Mouse (Mus musculus) spleen, adult 2 months (tissue): ENCODE measurements around the gene Ctsf. TPM values are rescaled to one million over a fixed set of nuclear protein-coding genes. Genes with fewer than 3 reads are reported as not detected.

Experiments
- DNase-seq, 2 experiments: peaks; one replicate each; pipeline versions ENCODE4 v3.0.0 to v3.0.0-alpha.2; 2012 to 2021; ENCODE audit warnings: low spot score in 2 of 2, low read depth in 1 of 2
- H3K27ac ChIP-seq: fragments of 200-500 bp; 2 replicates; pipeline ENCODE4 v1.5.1; 2012; ENCODE audit warnings: low read length, inconsistent platforms; ENCODE audit not compliant: insufficient read depth
- H3K27me3 ChIP-seq: fragments of 200-500 bp; 2 replicates; pipeline ENCODE4 v1.6.1; 2012; ENCODE audit warnings: mild to moderate bottlenecking, moderate library complexity, low read length, inconsistent platforms; ENCODE audit not compliant: control insufficient read depth, insufficient read depth
- H3K36me3 ChIP-seq: fragments of 200-500 bp; 2 replicates; pipeline ENCODE4 v1.6.1; 2012; ENCODE audit warnings: mild to moderate bottlenecking, low read length, inconsistent platforms; ENCODE audit not compliant: control insufficient read depth, insufficient read depth
- H3K4me1 ChIP-seq: fragments of 200-500 bp; 2 replicates; pipeline ENCODE4 v1.6.1; 2011; ENCODE audit warnings: inconsistent platforms; ENCODE audit not compliant: control insufficient read depth, insufficient read depth, insufficient read length
- H3K4me3 ChIP-seq: fragments of 200-500 bp; 2 replicates; pipeline ENCODE4 v1.5.1; 2011; ENCODE audit warnings: mild to moderate bottlenecking, inconsistent platforms; ENCODE audit not compliant: insufficient read depth, insufficient read length; ENCODE audit errors: extremely low read depth
- CTCF ChIP-seq: fragments of 200-500 bp; IDR thresholded peaks from 2 replicates; pipeline ENCODE4 v1.5.1; 2011; ENCODE audit warnings: mild to moderate bottlenecking, inconsistent platforms; ENCODE audit not compliant: insufficient read depth, insufficient read length, insufficient replicate concordance; ENCODE audit errors: extremely low read depth
- POLR2A ChIP-seq: fragments of 200-500 bp; IDR thresholded peaks from 2 replicates; pipeline ENCODE4 v1.6.1; 2011; ENCODE audit warnings: low read depth, low read length, inconsistent platforms
- WGBS: fragments of 180-500 bp; shearing (Covaris S2); methylation state at CpG from one replicate; pipeline ENCODE4 v1.1.7; 2018; 5-methylcytosine and 5-hydroxymethylcytosine counted together
- polyA plus RNA-seq: library from polyadenylated mRNA; depleted of rRNA; stranded (reverse); fragments of >200 nt; gene quantifications from 2 replicates; pipeline ENCODE4 v1.2.3, GENCODE M21; 2012; rRNA removed

Gene Ctsf
- polyA plus RNA-seq, 1 experiment: 31.3 TPM

- WGBS: 10% methylated on average over 31 of the region's 31 CpGs
- H3K4me3 ChIP-seq: peak within 1 kb of the TSS; percentile 74
- peaks cover 2% of the 10 kb centered on the region; the same call in 1 of the 2 replicates for H3K4me1 ChIP-seq
- H3K27ac ChIP-seq: no peak within 1 kb of the TSS
- H3K27me3 ChIP-seq: no peaks in the 10 kb centered on the region
- peaks cover 5% of the 10 kb centered on the region for H3K36me3 ChIP-seq
- no peak for TF ChIP-seq POLR2A
- TF ChIP-seq CTCF: no peak
- peak; percentile 49 to 60 for DNase-seq
Observed at GRCm38 (mm10) chr19:4905979-4906794, 51.3 kb downstream of the Ctsf start, which contains the start of gene Bbs1. Gene Bbs1, minus strand, starts transcription at chr19:4906628.

- Histone ChIP-seq H3K36me3 (peaks cover 9% of the 10 kb centered on the region), H3K27me3 (no peaks in the 10 kb centered on the region), H3K4me3 (no peak overlapping the region), H3K27ac (no peak overlapping the region), H3K4me1 (peaks cover 2% of the 10 kb centered on the region; the same call in 1 of the 2 replicates)
- no peak for DNase-seq
- TF ChIP-seq CTCF (no peak; the same call in 1 of the 2 replicates), POLR2A (no peak)
- WGBS: 89% methylated on average over 4 of the region's 4 CpGs
Observed at GRCm38 (mm10) chr19:4908107-4908506, 53.2 kb downstream of the Ctsf start.

DNA sequence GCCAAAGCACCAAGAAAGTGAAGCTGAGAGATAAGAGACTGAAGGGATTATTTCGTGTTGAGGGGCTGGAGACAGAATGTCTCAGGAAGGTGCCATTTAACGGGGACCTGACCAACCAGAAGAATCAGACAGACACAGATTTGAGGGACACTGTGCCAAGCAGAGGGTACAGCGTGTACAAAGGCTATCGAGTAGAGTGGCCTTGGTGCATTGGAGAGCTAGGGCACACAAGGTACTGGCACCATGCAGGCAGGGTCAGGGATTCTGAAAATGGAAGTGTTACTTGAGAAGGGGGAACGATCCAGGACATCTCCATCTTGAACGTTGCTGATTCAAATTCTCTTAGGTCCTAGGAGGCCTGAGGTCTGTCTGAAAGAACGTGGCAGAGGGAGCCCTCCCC is 54.4 kb downstream of the Ctsf start:
- TF ChIP-seq POLR2A (no peak), CTCF (no peak)
- WGBS: 92% methylated on average over 7 of the region's 7 CpGs
- H3K36me3 ChIP-seq: peaks cover 21% of the 10 kb centered on the region
- DNase-seq: no peak
- no peaks in the 10 kb centered on the region for H3K27me3 ChIP-seq
- peaks cover 2% of the 10 kb centered on the region; the same call in 1 of the 2 replicates for H3K4me1 ChIP-seq
- H3K4me3 ChIP-seq: no peak overlapping the region
- H3K27ac ChIP-seq: no peak overlapping the region

Other genes with a start within 250 kb of the Ctsf start
- gene Lrfn4, start 239.5 kb upstream of the Ctsf start, polyA plus RNA-seq: 3.0 and 4.0 TPM in 2 replicates
- gene Rce1, start 229.5 kb upstream of the Ctsf start, polyA plus RNA-seq: 59.7 and 83.0 TPM in 2 replicates
- gene Gm960, start 156.5 kb upstream of the Ctsf start, polyA plus RNA-seq: 0.42 TPM in 1 of 2 replicates, not detected in the other
- gene Sptbn2, start 144.0 kb upstream of the Ctsf start, polyA plus RNA-seq: 0.16 and 0.20 TPM in 2 replicates
- 7.4 and 8.3 TPM in 2 replicates for gene Rbm4b, start 98.6 kb upstream of the Ctsf start, polyA plus RNA-seq
- 34.6 and 40.5 TPM in 2 replicates for gene Rbm4, start 61.2 kb upstream of the Ctsf start, polyA plus RNA-seq
- 12.0 and 15.0 TPM in 2 replicates for gene Gm21992, start 43.5 kb upstream of the Ctsf start, polyA plus RNA-seq
- 50.0 and 69.3 TPM in 2 replicates for gene Rbm14, start 43.5 kb upstream of the Ctsf start, polyA plus RNA-seq
- gene Ccs, start 15.8 kb upstream of the Ctsf start, polyA plus RNA-seq: 19.3 and 20.8 TPM in 2 replicates
- gene Ccdc87, start 15.8 kb upstream of the Ctsf start, polyA plus RNA-seq: 0.02 TPM in 2 replicates
- gene Actn3, start 22.8 kb downstream of the Ctsf start, polyA plus RNA-seq: 0.06 and 0.32 TPM in 2 replicates
- 25.0 and 35.6 TPM in 2 replicates for gene Zdhhc24, start 23.5 kb downstream of the Ctsf start, polyA plus RNA-seq
- 1.3 and 2.6 TPM in 2 replicates for gene Bbs1, start 51.5 kb downstream of the Ctsf start, polyA plus RNA-seq
- gene Dpp3, start 73.2 kb downstream of the Ctsf start, polyA plus RNA-seq: 79.5 and 98.8 TPM in 2 replicates
- gene Peli3, start 88.0 kb downstream of the Ctsf start, polyA plus RNA-seq: 1.0 and 1.5 TPM in 2 replicates
- 14.1 and 14.5 TPM in 2 replicates for gene Mrpl11, start 107.0 kb downstream of the Ctsf start, polyA plus RNA-seq
- 0.72 and 1.1 TPM in 2 replicates for gene Npas4, start 135.2 kb downstream of the Ctsf start, polyA plus RNA-seq
- gene Slc29a2, start 168.7 kb downstream of the Ctsf start, polyA plus RNA-seq: 6.8 and 8.8 TPM in 2 replicates
- gene B4gat1, start 183.7 kb downstream of the Ctsf start, polyA plus RNA-seq: 9.7 and 12.0 TPM in 2 replicates
- gene AC124502.3, start 183.8 kb downstream of the Ctsf start, polyA plus RNA-seq: 0.36 and 0.79 TPM in 2 replicates
- 35.8 and 44.7 TPM in 2 replicates for gene Brms1, start 186.2 kb downstream of the Ctsf start, polyA plus RNA-seq
- 1.9 and 2.6 TPM in 2 replicates for gene Rin1, start 195.4 kb downstream of the Ctsf start, polyA plus RNA-seq
- 5.5 and 6.3 TPM in 2 replicates for gene Cd248, start 212.9 kb downstream of the Ctsf start, polyA plus RNA-seq
- 0.69 and 1.4 TPM in 2 replicates for gene Tmem151a, start 230.4 kb downstream of the Ctsf start, polyA plus RNA-seq
- gene Yif1a, start 233.4 kb downstream of the Ctsf start, polyA plus RNA-seq: 60.5 and 84.1 TPM in 2 replicates
- 0.94 and 1.4 TPM in 2 replicates for gene Cnih2, start 243.4 kb downstream of the Ctsf start, polyA plus RNA-seq